Mouse (Mus musculus): ENCODE measurements around the gene Akr1b7.

Akr1b7 gene

GRCm38 (mm10) chr6:34441556-34442257, 29.6 kb downstream of the Akr1b7 start:
- peak; percentile 11 for DNase-seq

GRCm38 (mm10) chr6:34443791-34444190, 31.7 kb downstream of the Akr1b7 start:
- DNase-seq = no peak

- peak; percentile 85 for DNase-seq
These were observed 35.8 kb downstream of the Akr1b7 start for GRCm38 (mm10) chr6:34447961-34448360.

- no peak for DNase-seq
These were observed 36.6 kb downstream of the Akr1b7 start for GRCm38 (mm10) chr6:34448696-34449095.

- DNase-seq = no peak
These were observed 41.0 kb downstream of the Akr1b7 start for GRCm38 (mm10) chr6:34452963-34453770.

- no peak for DNase-seq
These were observed 47.3 kb downstream of the Akr1b7 start for GRCm38 (mm10) chr6:34459456-34459855.

GRCm38 (mm10) chr6:34460651-34461050, 48.5 kb downstream of the Akr1b7 start:
- no peak for DNase-seq

- DNase-seq = no peak
These were observed 51.4 kb downstream of the Akr1b7 start for GRCm38 (mm10) chr6:34463582-34463981.

- no peak for DNase-seq
These were observed 59.4 kb downstream of the Akr1b7 start for GRCm38 (mm10) chr6:34471434-34472110.

All from right cerebral cortex, postnatal 14 days (tissue).